Mouse (Mus musculus): ENCODE measurements around the gene Tmem222.

DNA sequence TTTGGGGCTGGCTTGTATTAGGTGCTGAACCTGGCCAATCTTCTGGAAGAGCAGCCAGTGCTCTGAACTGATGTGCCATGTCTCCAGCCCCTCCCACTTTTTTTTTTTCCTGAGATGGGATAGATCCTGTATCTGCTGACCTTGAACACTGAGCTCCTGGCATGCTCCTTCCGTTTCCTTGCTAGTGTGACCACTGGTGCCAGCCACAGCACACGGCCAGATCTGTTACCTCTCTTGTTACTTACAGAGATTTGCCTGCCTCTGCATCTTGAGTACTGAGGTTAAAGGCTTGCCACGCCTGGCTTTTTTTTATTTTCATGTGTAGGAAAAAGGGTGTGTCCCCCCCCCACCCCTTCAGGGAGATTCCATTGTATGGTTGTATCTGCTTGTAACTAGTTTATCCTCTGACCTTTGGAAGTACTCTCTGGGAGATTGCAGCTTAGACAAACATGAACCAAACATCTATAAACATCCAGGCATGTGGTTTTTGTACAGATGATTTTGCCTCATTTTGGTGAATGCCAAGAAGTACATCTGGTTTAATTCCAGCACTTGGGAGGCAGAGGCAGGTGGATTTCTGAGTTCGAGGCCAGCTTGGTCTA is 9.0 kb upstream of the Tmem222 start:
- no peak for TF ChIP-seq CTCF (IDR thresholded peaks at IDR 0.05; ENCODE audit: low read depth)
- no peak for TF ChIP-seq EP300 (IDR thresholded peaks at IDR 0.05; ENCODE audit: low read depth)
